Mouse (Mus musculus): ENCODE measurements at regions not wholly inside any gene's neighbourhood (a gene's known extent, or its start where the extent isn't known, plus 50 kb on each side); places are given as distances from the start of the nearest gene placed in this dataset.

DNA sequence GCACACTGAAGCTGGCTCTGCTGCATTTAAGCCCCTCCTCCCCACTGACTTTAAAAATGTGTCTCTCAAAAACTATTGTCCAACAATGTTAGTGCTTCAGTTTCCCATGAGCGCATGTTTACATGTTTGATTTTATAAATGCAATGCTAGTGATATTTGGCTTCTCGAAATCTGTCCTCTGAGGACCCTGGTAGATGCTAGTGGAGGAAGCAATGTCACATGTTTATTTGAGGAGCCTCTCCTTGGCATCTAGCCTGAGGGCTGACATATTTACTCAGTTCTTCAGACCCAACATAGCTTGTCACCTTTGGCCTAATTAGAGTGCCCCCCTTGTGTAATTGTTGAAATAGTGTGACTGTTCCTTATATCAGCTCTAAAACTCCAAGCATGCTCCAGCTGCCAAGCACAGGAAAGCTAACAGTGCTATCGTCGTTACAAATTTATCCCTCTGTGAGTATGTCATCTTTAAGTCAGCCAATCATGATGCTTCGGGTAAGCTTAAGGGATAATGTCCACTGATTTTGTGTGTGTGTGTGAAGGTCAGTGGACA is 400.3 kb downstream of the Slc4a3 start:
- no peak for TF ChIP-seq USF1 (IDR thresholded peaks at IDR 0.05; ENCODE audit: low read depth)
- TF ChIP-seq CTCF (IDR thresholded peaks at IDR 0.05; ENCODE audit: control insufficient read depth, insufficient read depth, insufficient read length): no peak
- no peak for TF ChIP-seq MAX (IDR thresholded peaks at IDR 0.05)
- no peak for TF ChIP-seq MYOG (IDR thresholded peaks at IDR 0.05; ENCODE audit: control insufficient read depth, extremely low read depth, insufficient read length)
- TF ChIP-seq CEBPB (IDR thresholded peaks at IDR 0.05; ENCODE audit: low read depth): no peak

Measured in C2C12 (cell line).